Mouse (Mus musculus) liver, embryonic 15.5 days (tissue): ENCODE results near the gene Ern1. TPM values are rescaled to one million over a fixed set of nuclear protein-coding genes. Genes with fewer than 3 reads are reported as not detected.

Source experiments
- ATAC-seq: fragments of 200-750 bp; cut with Nextera tagmentation; 2 replicates; pipeline ENCODE4 v1.8.0; 2017; ENCODE audit warnings: moderate number of reproducible peaks, mild to moderate bottlenecking, moderate library complexity; ENCODE audit not compliant: insufficient read depth
- H3K27ac ChIP-seq: fragments of 300-500 bp; sonication (generic); replicated peaks from 2 replicates; pipeline ENCODE4 v1.5.1; 2015; ENCODE audit warnings: mild to moderate bottlenecking, inconsistent platforms
- H3K27me3 ChIP-seq: fragments of 300-500 bp; sonication (generic); 2 replicates; pipeline ENCODE4 v1.6.1; 2015; ENCODE audit warnings: mild to moderate bottlenecking, inconsistent platforms
- H3K36me3 ChIP-seq: fragments of 300-500 bp; sonication (generic); replicated peaks from 2 replicates; pipeline ENCODE4 v1.6.1; 2015; ENCODE audit warnings: moderate library complexity, mild to moderate bottlenecking, inconsistent platforms
- H3K4me1 ChIP-seq: fragments of 300-500 bp; sonication (generic); replicated peaks from 2 replicates; pipeline ENCODE4 v1.6.1; 2015; ENCODE audit warnings: inconsistent platforms
- H3K4me2 ChIP-seq: fragments of 300-500 bp; sonication (generic); 2 replicates; pipeline ENCODE4 v1.6.1; 2015; ENCODE audit warnings: moderate library complexity, mild to moderate bottlenecking, inconsistent platforms
- H3K4me3 ChIP-seq: fragments of 300-500 bp; sonication (generic); replicated peaks from 2 replicates; pipeline ENCODE4 v1.5.1; 2015; ENCODE audit warnings: mild to moderate bottlenecking, inconsistent platforms
- H3K9ac ChIP-seq: fragments of 300-500 bp; sonication (generic); 2 replicates; pipeline ENCODE4 v1.6.1; 2015; ENCODE audit warnings: moderate library complexity, mild to moderate bottlenecking, inconsistent platforms
- H3K9me3 ChIP-seq: fragments of 300-500 bp; sonication (generic); replicated peaks from 2 replicates; pipeline ENCODE4 v1.6.1; 2016; ENCODE audit warnings: inconsistent platforms
- WGBS: fragments of 180-500 bp; shearing (Covaris S2); methylation state at CpG from one replicate; pipeline ENCODE4 v1.1.7; 2015; ENCODE audit warnings: mixed read lengths; ENCODE audit not compliant: insufficient replicate concordance; 5-methylcytosine and 5-hydroxymethylcytosine counted together
- polyA plus RNA-seq: library from polyadenylated mRNA; unstranded; fragments of >200 nt; fragmentation: Nextera tagmentation; extraction: Ambion mirVana; gene quantifications from 2 replicates; pipeline ENCODE4 v1.2.1, GENCODE M21; 2015

Ern1 gene
- polyA plus RNA-seq, 1 experiment from 2014 or later, result 4.1 TPM

GRCm38 (mm10) chr11:106364712-106365111 lies 122.9 kb downstream of the Ern1 start:
- Histone ChIP-seq H3K9ac (no peak overlapping the region), H3K27me3 (no peaks in the 10 kb centered on the region), H3K4me2 (no peak overlapping the region), H3K27ac (no peak overlapping the region), H3K36me3 (no peaks in the 10 kb centered on the region), H3K4me3 (no peak overlapping the region), H3K4me1 (0 out of 2 replicates have a peak, but pooled peaks cover 8% of the 10 kb centered on the region), H3K9me3 (no peaks in the 10 kb centered on the region)
- WGBS, result 16% methylated on average over 11 of the region's 11 CpGs
- no peak for ATAC-seq

GRCm38 (mm10) chr11:106359350-106359749 lies 128.3 kb downstream of the Ern1 start:
- no peaks in the 10 kb centered on the region for H3K27me3 ChIP-seq
- peaks cover 2% of the 10 kb centered on the region; the same call in 1 of the 2 replicates for H3K4me1 ChIP-seq
- no peak overlapping the region for H3K9ac ChIP-seq
- no peaks in the 10 kb centered on the region for H3K36me3 ChIP-seq
- no peak overlapping the region for H3K4me3 ChIP-seq
- no peak for ATAC-seq
- no peak overlapping the region for H3K4me2 ChIP-seq
- 17% methylated on average over 5 of the region's 5 CpGs for WGBS
- H3K9me3 ChIP-seq, result no peaks in the 10 kb centered on the region
- H3K27ac ChIP-seq, result no peak overlapping the region

- no peak overlapping the region for H3K4me3 ChIP-seq
- WGBS, result 20% methylated on average over 19 of the region's 19 CpGs
Measured at GRCm38 (mm10) chr11:106355382-106356128, 132.1 kb downstream of the Ern1 start.

GRCm38 (mm10) chr11:106354181-106354580 lies 133.5 kb downstream of the Ern1 start:
- no peak overlapping the region for H3K4me3 ChIP-seq
- H3K4me2 ChIP-seq, result no peak overlapping the region
- H3K4me1 ChIP-seq, result peaks cover 2% of the 10 kb centered on the region; the same call in 1 of the 2 replicates
- H3K9me3 ChIP-seq, result no peaks in the 10 kb centered on the region
- H3K27me3 ChIP-seq, result no peaks in the 10 kb centered on the region
- WGBS, result 17% methylated on average over 1 of the region's 1 CpGs
- ATAC-seq, result no peak
- no peak overlapping the region for H3K27ac ChIP-seq
- no peaks in the 10 kb centered on the region for H3K36me3 ChIP-seq
- H3K9ac ChIP-seq, result no peak overlapping the region

More at GRCm38 (mm10) chr11:106355382-106356128, 132.1 kb downstream of the Ern1 start:
- Histone ChIP-seq H3K36me3 (no peaks in the 10 kb centered on the region), H3K4me2 (no peak overlapping the region), H3K4me1 (peaks cover 2% of the 10 kb centered on the region; the same call in 1 of the 2 replicates), H3K9me3 (no peaks in the 10 kb centered on the region), H3K27me3 (no peaks in the 10 kb centered on the region), H3K9ac (no peak overlapping the region), H3K27ac (no peak overlapping the region)
- ATAC-seq, result no peak

- Histone ChIP-seq H3K4me3 (no peak within 1 kb of the TSS), H3K9me3 (no peaks in the 10 kb centered on the region), H3K36me3 (no peaks in the 10 kb centered on the region), H3K27me3 (no peaks in the 10 kb centered on the region), H3K27ac (no peak within 1 kb of the TSS), H3K4me2 (no peak within 1 kb of the TSS), H3K4me1 (peaks cover 2% of the 10 kb centered on the region; the same call in 1 of the 2 replicates), H3K9ac (no peak within 1 kb of the TSS)
- 67% methylated on average over 12 of the region's 12 CpGs for WGBS
- no peak for ATAC-seq
Measured at GRCm38 (mm10) chr11:106353188-106353587, 134.5 kb downstream of the Ern1 start, which contains the start of gene Scn4a. Gene Scn4a (minus strand): TSS chr11:106353288.

GRCm38 (mm10) chr11:106351941-106352340 lies 135.7 kb downstream of the Ern1 start:
- Histone ChIP-seq H3K27ac (no peak overlapping the region), H3K4me3 (no peak overlapping the region), H3K4me1 (peaks cover 2% of the 10 kb centered on the region; the same call in 1 of the 2 replicates), H3K36me3 (no peaks in the 10 kb centered on the region), H3K27me3 (no peaks in the 10 kb centered on the region; the same call in 1 of the 2 replicates), H3K9ac (no peak overlapping the region), H3K9me3 (no peaks in the 10 kb centered on the region), H3K4me2 (no peak overlapping the region)
- no peak for ATAC-seq
- 60% methylated on average over 4 of the region's 4 CpGs for WGBS

- H3K4me1 ChIP-seq, result peaks cover 2% of the 10 kb centered on the region; the same call in 1 of the 2 replicates
- H3K9me3 ChIP-seq, result no peaks in the 10 kb centered on the region
- no peaks in the 10 kb centered on the region; the same call in 1 of the 2 replicates for H3K27me3 ChIP-seq
- ATAC-seq, result no peak
- H3K36me3 ChIP-seq, result no peaks in the 10 kb centered on the region
- H3K4me2 ChIP-seq, result no peak overlapping the region
- no peak overlapping the region for H3K27ac ChIP-seq
- 53% methylated on average over 3 of the region's 3 CpGs for WGBS
- no peak overlapping the region for H3K9ac ChIP-seq
- H3K4me3 ChIP-seq, result no peak overlapping the region
Measured at GRCm38 (mm10) chr11:106351253-106351652, 136.4 kb downstream of the Ern1 start.

- Histone ChIP-seq H3K36me3 (no peaks in the 10 kb centered on the region), H3K4me3 (no peak overlapping the region), H3K27me3 (no peaks in the 10 kb centered on the region; the same call in 1 of the 2 replicates), H3K4me2 (no peak overlapping the region), H3K27ac (no peak overlapping the region), H3K4me1 (peaks cover 2% of the 10 kb centered on the region; the same call in 1 of the 2 replicates), H3K9me3 (no peaks in the 10 kb centered on the region), H3K9ac (no peak overlapping the region)
- WGBS, result 69% methylated on average over 5 of the region's 5 CpGs
- ATAC-seq, result no peak
Measured at GRCm38 (mm10) chr11:106350853-106351252, 136.8 kb downstream of the Ern1 start.

- H3K4me1 ChIP-seq, result no peaks in the 10 kb centered on the region
- no peak overlapping the region for H3K9ac ChIP-seq
- H3K4me2 ChIP-seq, result no peak overlapping the region
- ATAC-seq, result no peak
- no peak overlapping the region for H3K27ac ChIP-seq
- no peak overlapping the region for H3K4me3 ChIP-seq
- H3K36me3 ChIP-seq, result no peaks in the 10 kb centered on the region
- 59% methylated on average over 6 of the region's 6 CpGs for WGBS
- H3K9me3 ChIP-seq, result no peaks in the 10 kb centered on the region
- no peaks in the 10 kb centered on the region; the same call in 1 of the 2 replicates for H3K27me3 ChIP-seq
Measured at GRCm38 (mm10) chr11:106349772-106350171, 137.9 kb downstream of the Ern1 start.

- Histone ChIP-seq H3K9ac (no peak overlapping the region), H3K27me3 (no peaks in the 10 kb centered on the region; the same call in 1 of the 2 replicates), H3K4me2 (no peak overlapping the region), H3K9me3 (no peaks in the 10 kb centered on the region), H3K36me3 (no peaks in the 10 kb centered on the region), H3K4me1 (no peaks in the 10 kb centered on the region), H3K27ac (no peak overlapping the region), H3K4me3 (no peak overlapping the region)
- no peak for ATAC-seq
- 50% methylated on average over 6 of the region's 6 CpGs for WGBS
Measured at GRCm38 (mm10) chr11:106344910-106345309, 142.7 kb downstream of the Ern1 start.
